Mouse (Mus musculus) midbrain, embryonic 10.5 days (tissue): Measurements from ENCODE around the gene Clic6. TPM values are rescaled to one million over a fixed set of nuclear protein-coding genes. Genes with fewer than 3 reads are reported as not detected.

ENCODE experiments used
- DNase-seq: peaks from one replicate; pipeline ENCODE4 v3.0.0-alpha.2; 2017; ENCODE audit warnings: low spot score
- H3K27ac ChIP-seq: fragments of 300-500 bp; sonication (generic); replicated peaks from 2 replicates; pipeline ENCODE4 v1.5.1; 2016; ENCODE audit warnings: mild to moderate bottlenecking
- H3K27me3 ChIP-seq: fragments of 300-500 bp; sonication (generic); 2 replicates; pipeline ENCODE4 v1.6.1; 2016; ENCODE audit warnings: low read depth, mild to moderate bottlenecking; ENCODE audit not compliant: poor library complexity, severe bottlenecking
- H3K36me3 ChIP-seq: fragments of 300-500 bp; sonication (generic); 2 replicates; pipeline ENCODE4 v1.6.1; 2016; ENCODE audit warnings: mild to moderate bottlenecking, moderate library complexity
- H3K4me1 ChIP-seq: fragments of 300-500 bp; sonication (generic); 2 replicates; pipeline ENCODE4 v1.6.1; 2016
- H3K4me3 ChIP-seq: fragments of 300-500 bp; sonication (generic); 2 replicates; pipeline ENCODE4 v1.5.1; 2016; ENCODE audit warnings: mild to moderate bottlenecking, moderate library complexity
- H3K9me3 ChIP-seq: fragments of 300-500 bp; sonication (generic); replicated peaks from 2 replicates; pipeline ENCODE4 v1.6.1; 2016; ENCODE audit warnings: mild to moderate bottlenecking
- WGBS: fragments of 180-500 bp; shearing (Covaris S2); methylation state at CpG from one replicate; pipeline ENCODE4 v1.1.7; 2016; 5-methylcytosine and 5-hydroxymethylcytosine counted together
- polyA plus RNA-seq: library from polyadenylated mRNA; unstranded; fragments of >200 nt; fragmentation: Nextera tagmentation; extraction: Ambion mirVana; gene quantifications from 2 replicates; pipeline ENCODE4 v1.2.1, GENCODE M21; 2016

The Clic6 gene
- polyA plus RNA-seq, 1 experiment from 2014 or later: 2.1 TPM

GRCm38 (mm10) chr16:92548651-92549050 lies 63.1 kb downstream of the Clic6 start:
- 95% methylated on average over 9 of the region's 9 CpGs for WGBS
- DNase-seq: no peak
- Histone ChIP-seq H3K9me3 (no peaks in the 10 kb centered on the region), H3K4me3 (no peak overlapping the region), H3K27ac (no peak overlapping the region), H3K27me3 (no peaks in the 10 kb centered on the region), H3K36me3 (no peaks in the 10 kb centered on the region), H3K4me1 (no peaks in the 10 kb centered on the region)

- Histone ChIP-seq H3K36me3 (no peaks in the 10 kb centered on the region), H3K27me3 (no peaks in the 10 kb centered on the region), H3K4me3 (no peak overlapping the region), H3K27ac (no peak overlapping the region), H3K9me3 (no peaks in the 10 kb centered on the region), H3K4me1 (no peaks in the 10 kb centered on the region)
- no peak for DNase-seq
- WGBS: 90% methylated on average over 13 of the region's 13 CpGs
Measured at GRCm38 (mm10) chr16:92551266-92552105, 66.0 kb downstream of the Clic6 start.

- H3K4me1 ChIP-seq: no peaks in the 10 kb centered on the region
- no peak for DNase-seq
- H3K36me3 ChIP-seq: no peaks in the 10 kb centered on the region
- H3K27ac ChIP-seq: no peak overlapping the region
- no peak overlapping the region for H3K4me3 ChIP-seq
- no peaks in the 10 kb centered on the region for H3K9me3 ChIP-seq
- H3K27me3 ChIP-seq: no peaks in the 10 kb centered on the region
- WGBS: 88% methylated on average over 9 of the region's 9 CpGs
Measured at GRCm38 (mm10) chr16:92552106-92552382, 66.5 kb downstream of the Clic6 start.

- no peak for DNase-seq
- Histone ChIP-seq H3K4me1 (no peaks in the 10 kb centered on the region), H3K36me3 (no peaks in the 10 kb centered on the region), H3K4me3 (no peak overlapping the region), H3K27ac (no peak overlapping the region), H3K9me3 (no peaks in the 10 kb centered on the region), H3K27me3 (no peaks in the 10 kb centered on the region)
- 84% methylated on average over 11 of the region's 11 CpGs for WGBS
Measured at GRCm38 (mm10) chr16:92552858-92553257, 67.3 kb downstream of the Clic6 start.

GRCm38 (mm10) chr16:92555051-92555450 lies 69.5 kb downstream of the Clic6 start:
- Histone ChIP-seq H3K27ac (no peak overlapping the region), H3K27me3 (no peaks in the 10 kb centered on the region), H3K36me3 (no peaks in the 10 kb centered on the region), H3K9me3 (no peaks in the 10 kb centered on the region), H3K4me3 (no peak overlapping the region), H3K4me1 (no peaks in the 10 kb centered on the region)
- no peak for DNase-seq
- 88% methylated on average over 1 of the region's 1 CpGs for WGBS

- no peaks in the 10 kb centered on the region for H3K9me3 ChIP-seq
- H3K27me3 ChIP-seq: peaks cover 12% of the 10 kb centered on the region
- no peaks in the 10 kb centered on the region for H3K36me3 ChIP-seq
- DNase-seq: no peak
- 84% methylated on average over 11 of the region's 11 CpGs for WGBS
- peaks cover 5% of the 10 kb centered on the region; the same call in 1 of the 2 replicates for H3K4me1 ChIP-seq
- H3K27ac ChIP-seq: no peak overlapping the region
- no peak overlapping the region for H3K4me3 ChIP-seq
Measured at GRCm38 (mm10) chr16:92565291-92565690, 79.8 kb downstream of the Clic6 start.

GRCm38 (mm10) chr16:92565708-92566107 lies 80.2 kb downstream of the Clic6 start:
- Histone ChIP-seq H3K9me3 (no peaks in the 10 kb centered on the region), H3K27ac (no peak overlapping the region), H3K4me1 (peaks cover 5% of the 10 kb centered on the region; the same call in 1 of the 2 replicates), H3K4me3 (no peak overlapping the region), H3K27me3 (peaks cover 12% of the 10 kb centered on the region), H3K36me3 (no peaks in the 10 kb centered on the region)
- DNase-seq: peak; percentile 83
- 10% methylated on average over 6 of the region's 6 CpGs for WGBS

- Histone ChIP-seq H3K27me3 (peaks cover 12% of the 10 kb centered on the region), H3K4me3 (no peak overlapping the region), H3K9me3 (no peaks in the 10 kb centered on the region), H3K27ac (no peak overlapping the region), H3K36me3 (no peaks in the 10 kb centered on the region), H3K4me1 (peaks cover 5% of the 10 kb centered on the region; the same call in 1 of the 2 replicates)
- DNase-seq: no peak
- WGBS: 33% methylated on average over 5 of the region's 5 CpGs
Measured at GRCm38 (mm10) chr16:92566146-92566545, 80.6 kb downstream of the Clic6 start.

GRCm38 (mm10) chr16:92571246-92571645 lies 85.7 kb downstream of the Clic6 start:
- no peak overlapping the region for H3K27ac ChIP-seq
- 0 out of 2 replicates have a peak, but pooled peaks cover under 1% of the 10 kb centered on the region for H3K4me1 ChIP-seq
- H3K9me3 ChIP-seq: no peaks in the 10 kb centered on the region
- WGBS: 92% methylated on average over 11 of the region's 11 CpGs
- no peaks in the 10 kb centered on the region for H3K36me3 ChIP-seq
- H3K27me3 ChIP-seq: peaks cover 7% of the 10 kb centered on the region
- DNase-seq: no peak
- no peak overlapping the region for H3K4me3 ChIP-seq

GRCm38 (mm10) chr16:92573193-92573592 lies 87.7 kb downstream of the Clic6 start:
- WGBS: 79% methylated on average over 4 of the region's 4 CpGs

GRCm38 (mm10) chr16:92575792-92576191 lies 90.3 kb downstream of the Clic6 start:
- Histone ChIP-seq H3K4me1 (peaks cover 4% of the 10 kb centered on the region; the same call in 1 of the 2 replicates), H3K4me3 (no peak overlapping the region), H3K36me3 (no peaks in the 10 kb centered on the region), H3K27me3 (no peaks in the 10 kb centered on the region), H3K9me3 (no peaks in the 10 kb centered on the region), H3K27ac (no peak overlapping the region)
- 90% methylated on average over 10 of the region's 10 CpGs for WGBS
- no peak for DNase-seq

More at GRCm38 (mm10) chr16:92573193-92573592, 87.7 kb downstream of the Clic6 start:
- no peaks in the 10 kb centered on the region for H3K4me1 ChIP-seq
- no peak overlapping the region for H3K4me3 ChIP-seq
- no peaks in the 10 kb centered on the region for H3K9me3 ChIP-seq
- DNase-seq: no peak
- H3K27ac ChIP-seq: no peak overlapping the region
- no peaks in the 10 kb centered on the region for H3K27me3 ChIP-seq
- no peaks in the 10 kb centered on the region for H3K36me3 ChIP-seq

GRCm38 (mm10) chr16:92577381-92577780 lies 91.8 kb downstream of the Clic6 start:
- no peak overlapping the region for H3K27ac ChIP-seq
- 93% methylated on average over 9 of the region's 9 CpGs for WGBS
- no peak for DNase-seq
- H3K4me3 ChIP-seq: no peak overlapping the region
- H3K4me1 ChIP-seq: peaks cover 4% of the 10 kb centered on the region; the same call in 1 of the 2 replicates
- H3K27me3 ChIP-seq: no peaks in the 10 kb centered on the region
- no peaks in the 10 kb centered on the region for H3K36me3 ChIP-seq
- H3K9me3 ChIP-seq: no peaks in the 10 kb centered on the region

- no peak for DNase-seq
- H3K27ac ChIP-seq: no peak overlapping the region; the same call in 1 of the 2 replicates
- H3K4me3 ChIP-seq: no peak overlapping the region
- 80% methylated on average over 7 of the region's 7 CpGs for WGBS
- H3K27me3 ChIP-seq: no peaks in the 10 kb centered on the region
- H3K36me3 ChIP-seq: no peaks in the 10 kb centered on the region
- H3K4me1 ChIP-seq: peaks cover 4% of the 10 kb centered on the region; the same call in 1 of the 2 replicates
- no peaks in the 10 kb centered on the region for H3K9me3 ChIP-seq
Measured at GRCm38 (mm10) chr16:92578915-92579653, 93.5 kb downstream of the Clic6 start.
